Mouse (Mus musculus) cerebellum, adult 2 months (tissue): ENCODE measurements at regions not wholly inside any gene's neighbourhood (a gene's known extent, or its start where the extent isn't known, plus 50 kb on each side); places are given as distances from the start of the nearest gene placed in this dataset.

Experiments
- DNase-seq, 2 experiments: peaks; one replicate each; pipeline ENCODE4 v3.0.0; 2021
- H3K27ac ChIP-seq: fragments of 200-500 bp; 2 replicates; pipeline ENCODE4 v1.5.1; 2012; ENCODE audit warnings: low read length, control low read depth, inconsistent platforms; ENCODE audit not compliant: insufficient read depth
- H3K27me3 ChIP-seq: fragments of 200-500 bp; 2 replicates; pipeline ENCODE4 v1.6.1; 2012; ENCODE audit warnings: inconsistent platforms, mild to moderate bottlenecking, low read length, moderate library complexity; ENCODE audit not compliant: control insufficient read depth, insufficient read depth
- H3K4me1 ChIP-seq: fragments of 200-500 bp; 2 replicates; pipeline ENCODE4 v1.6.1; 2011; ENCODE audit warnings: low read length; ENCODE audit not compliant: control insufficient read depth, insufficient read depth
- H3K4me3 ChIP-seq: fragments of 200-500 bp; replicated peaks from 2 replicates; pipeline ENCODE3; 2011; ENCODE audit warnings: mild to moderate bottlenecking, low read depth, low read length, control low read depth; ENCODE audit not compliant: insufficient read depth
- CTCF ChIP-seq: fragments of 200-500 bp; IDR thresholded peaks from 2 replicates; pipeline ENCODE4 v1.5.1; 2011; ENCODE audit warnings: low read depth, mild to moderate bottlenecking, control low read depth, low read length, moderate library complexity, borderline replicate concordance; ENCODE audit not compliant: insufficient read depth
- POLR2A ChIP-seq: fragments of 200-500 bp; IDR thresholded peaks from 2 replicates; pipeline ENCODE4 v1.6.1; 2011; ENCODE audit warnings: low read length, control low read depth, borderline replicate concordance; ENCODE audit not compliant: insufficient read depth
- WGBS: fragments of 180-500 bp; shearing (Covaris S2); methylation state at CpG from one replicate; pipeline ENCODE4 v1.1.7; 2018; 5-methylcytosine and 5-hydroxymethylcytosine counted together

DNA sequence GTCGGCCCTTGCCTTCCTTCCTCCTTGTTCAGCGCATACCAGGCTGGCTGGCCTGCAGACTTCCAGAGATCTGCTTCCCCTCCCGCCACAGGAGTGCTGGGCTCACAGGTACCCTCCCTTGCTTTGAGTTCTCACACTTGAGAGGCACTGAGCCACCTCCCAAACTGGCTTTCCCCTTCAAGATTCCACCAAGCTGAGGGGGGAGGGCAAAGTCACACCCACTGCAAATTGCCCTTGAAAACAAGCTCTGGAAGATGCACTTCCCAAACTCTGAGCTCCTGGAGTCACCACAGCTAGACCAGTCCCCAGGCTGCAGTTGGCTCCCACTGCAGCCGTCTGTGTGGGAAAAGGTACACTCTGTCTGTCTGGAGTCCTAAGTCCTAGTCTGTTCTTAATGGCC, 142.1 kb upstream of the Slc22a12 start:
- no peak overlapping the region for H3K4me3 ChIP-seq
- H3K27ac ChIP-seq = no peak overlapping the region
- 63% methylated on average over 4 of the region's 4 CpGs for WGBS
- no peak for DNase-seq
- H3K4me1 ChIP-seq = no peaks in the 10 kb centered on the region
- H3K27me3 ChIP-seq = no peaks in the 10 kb centered on the region
- TF ChIP-seq CTCF = no peak
- TF ChIP-seq POLR2A = no peak

- TF ChIP-seq CTCF (no peak), POLR2A (no peak)
- WGBS = 47% methylated on average over 12 of the region's 14 CpGs
These were observed 136.8 kb upstream of the Slc22a12 start for GRCm38 (mm10) chr19:6679392-6680307.

GRCm38 (mm10) chr19:6677511-6677910, 134.7 kb upstream of the Slc22a12 start:
- DNase-seq = no peak
- no peaks in the 10 kb centered on the region for H3K27me3 ChIP-seq
- WGBS = 37% methylated on average over 12 of the region's 12 CpGs
- no peaks in the 10 kb centered on the region; the same call in 1 of the 2 replicates for H3K4me1 ChIP-seq
- H3K4me3 ChIP-seq = no peak overlapping the region
- TF ChIP-seq POLR2A (no peak), CTCF (no peak)
- no peak overlapping the region for H3K27ac ChIP-seq

More at GRCm38 (mm10) chr19:6679392-6680307, 136.8 kb upstream of the Slc22a12 start:
- H3K4me3 ChIP-seq = no peak overlapping the region
- H3K27me3 ChIP-seq = no peaks in the 10 kb centered on the region
- H3K4me1 ChIP-seq = no peaks in the 10 kb centered on the region
- no peak for DNase-seq
- H3K27ac ChIP-seq = no peak overlapping the region

GRCm38 (mm10) chr19:6675586-6675985, 132.8 kb upstream of the Slc22a12 start:
- TF ChIP-seq CTCF (no peak), POLR2A (no peak)
- Histone ChIP-seq H3K27ac (no peak overlapping the region), H3K4me3 (no peak overlapping the region), H3K27me3 (no peaks in the 10 kb centered on the region), H3K4me1 (peaks cover 9% of the 10 kb centered on the region)
- 72% methylated on average over 3 of the region's 3 CpGs for WGBS
- no peak for DNase-seq

DNA sequence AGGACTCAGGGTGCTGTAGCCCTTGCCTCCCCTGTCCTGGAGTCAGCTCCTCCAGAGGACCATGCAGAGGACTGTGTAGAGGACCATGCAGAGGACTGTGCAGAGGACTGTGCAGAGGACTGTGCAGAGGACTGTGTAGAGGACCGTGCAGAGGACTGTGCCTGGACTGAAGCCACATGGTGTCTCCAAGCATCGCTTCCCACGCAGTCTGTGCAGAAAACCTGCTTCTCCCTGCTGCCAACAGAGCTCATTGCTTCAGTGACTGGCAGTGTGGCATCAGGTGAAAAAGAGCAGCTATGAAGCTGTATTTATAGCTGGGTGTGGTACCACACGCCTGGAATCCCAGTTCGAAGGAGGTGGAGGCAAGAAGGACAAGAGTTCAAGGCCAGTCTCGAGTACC, 128.9 kb upstream of the Slc22a12 start:
- H3K4me3 ChIP-seq = no peak overlapping the region
- TF ChIP-seq POLR2A (no peak), CTCF (no peak)
- H3K27me3 ChIP-seq = no peaks in the 10 kb centered on the region
- H3K4me1 ChIP-seq = peaks cover 9% of the 10 kb centered on the region
- no peak overlapping the region for H3K27ac ChIP-seq
- 36% methylated on average over 6 of the region's 6 CpGs for WGBS
- DNase-seq = peak; percentile 24 to 55

- no peak overlapping the region for H3K4me3 ChIP-seq
- 87% methylated on average over 8 of the region's 8 CpGs for WGBS
- no peak overlapping the region for H3K27ac ChIP-seq
- DNase-seq = no peak
- no peak for TF ChIP-seq CTCF
- TF ChIP-seq POLR2A = no peak
- H3K27me3 ChIP-seq = no peaks in the 10 kb centered on the region
- peaks cover 9% of the 10 kb centered on the region for H3K4me1 ChIP-seq
These were observed 127.0 kb upstream of the Slc22a12 start for GRCm38 (mm10) chr19:6669881-6670280.

DNA sequence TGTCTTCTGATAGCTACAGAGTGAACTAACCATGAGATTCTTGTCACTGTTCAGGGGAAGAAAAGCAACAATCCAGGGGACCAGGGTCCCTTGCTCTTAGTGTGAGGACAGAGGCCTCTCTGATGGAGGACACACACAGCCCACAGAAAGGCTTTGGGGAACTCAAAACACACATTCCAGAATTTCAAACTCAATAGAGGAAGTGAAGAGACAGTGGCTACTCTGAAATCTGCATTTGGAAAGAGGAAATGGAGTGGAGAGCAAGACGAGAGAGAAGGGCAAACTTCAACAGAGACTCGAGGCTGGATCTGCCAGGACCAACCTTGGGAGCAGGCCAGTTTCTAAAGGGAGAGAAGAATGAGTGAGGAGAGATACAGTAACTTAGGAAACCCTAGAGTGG, 125.7 kb upstream of the Slc22a12 start:
- DNase-seq = no peak
- no peak for TF ChIP-seq POLR2A
- TF ChIP-seq CTCF = no peak
- H3K27me3 ChIP-seq = no peaks in the 10 kb centered on the region
- peaks cover 9% of the 10 kb centered on the region for H3K4me1 ChIP-seq
- no peak overlapping the region for H3K4me3 ChIP-seq
- WGBS = 68% methylated on average over 2 of the region's 2 CpGs
- no peak overlapping the region for H3K27ac ChIP-seq

- TF ChIP-seq POLR2A = no peak
- no peak for TF ChIP-seq CTCF
These were observed 123.4 kb upstream of the Slc22a12 start for GRCm38 (mm10) chr19:6666187-6666722.

More at GRCm38 (mm10) chr19:6666187-6666722, 123.4 kb upstream of the Slc22a12 start:
- H3K4me1 ChIP-seq = no peaks in the 10 kb centered on the region
- H3K27ac ChIP-seq = no peak overlapping the region
- 77% methylated on average over 6 of the region's 6 CpGs for WGBS
- H3K4me3 ChIP-seq = no peak overlapping the region
- DNase-seq = no peak
- H3K27me3 ChIP-seq = no peaks in the 10 kb centered on the region
